Mouse (Mus musculus): ENCODE measurements around the gene Tnc. TPM values are rescaled to one million over a fixed set of nuclear protein-coding genes. Genes with fewer than 3 reads are reported as not detected.

Gene Tnc
- total RNA-seq, 2 experiments from 2014 or later, result 2.4 to 5.2 TPM

DNA sequence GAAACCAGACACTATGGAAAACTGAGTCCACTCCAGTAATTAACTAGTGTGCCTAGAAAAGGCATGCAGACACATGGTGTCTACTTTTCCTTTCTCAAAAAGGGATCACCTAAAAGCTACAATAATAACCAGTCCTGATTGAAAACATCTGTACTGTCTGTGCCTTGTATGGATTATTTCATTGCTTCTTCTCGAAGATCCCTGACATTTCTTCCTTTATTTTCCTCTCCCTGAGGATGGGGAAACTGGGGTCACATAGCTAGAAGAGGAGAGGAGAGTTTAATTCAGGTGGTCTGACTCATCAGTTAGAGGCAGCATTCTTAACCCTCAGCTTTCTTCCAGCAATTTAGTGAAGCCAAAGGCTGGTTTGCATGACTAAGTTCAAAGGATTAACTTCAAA lies 17.3 kb downstream of the Tnc start:
- no peak for DNase-seq (ENCODE audit: low spot score in 2 of 2)

DNA sequence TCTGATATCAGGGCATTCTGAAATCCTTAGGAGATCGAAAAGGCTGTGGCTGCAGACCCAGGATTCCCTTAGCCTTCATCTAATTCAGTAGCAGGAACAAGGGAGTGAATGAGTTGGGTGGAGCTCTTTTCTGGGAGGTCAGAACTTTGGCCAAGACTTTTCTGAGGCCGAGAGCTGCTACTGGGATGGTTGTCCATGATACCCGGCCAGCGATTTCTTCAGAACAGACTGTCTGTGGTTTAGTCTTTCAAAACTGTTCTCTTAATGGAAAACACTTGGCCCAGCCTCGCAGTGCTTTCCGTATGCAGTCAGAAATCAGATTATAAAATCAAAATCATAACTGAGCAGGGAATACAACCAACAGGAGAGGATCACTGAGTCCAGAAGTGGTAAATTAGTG lies 21.2 kb downstream of the Tnc start:
- DNase-seq (ENCODE audit: low spot score in 2 of 2), result no peak

DNA sequence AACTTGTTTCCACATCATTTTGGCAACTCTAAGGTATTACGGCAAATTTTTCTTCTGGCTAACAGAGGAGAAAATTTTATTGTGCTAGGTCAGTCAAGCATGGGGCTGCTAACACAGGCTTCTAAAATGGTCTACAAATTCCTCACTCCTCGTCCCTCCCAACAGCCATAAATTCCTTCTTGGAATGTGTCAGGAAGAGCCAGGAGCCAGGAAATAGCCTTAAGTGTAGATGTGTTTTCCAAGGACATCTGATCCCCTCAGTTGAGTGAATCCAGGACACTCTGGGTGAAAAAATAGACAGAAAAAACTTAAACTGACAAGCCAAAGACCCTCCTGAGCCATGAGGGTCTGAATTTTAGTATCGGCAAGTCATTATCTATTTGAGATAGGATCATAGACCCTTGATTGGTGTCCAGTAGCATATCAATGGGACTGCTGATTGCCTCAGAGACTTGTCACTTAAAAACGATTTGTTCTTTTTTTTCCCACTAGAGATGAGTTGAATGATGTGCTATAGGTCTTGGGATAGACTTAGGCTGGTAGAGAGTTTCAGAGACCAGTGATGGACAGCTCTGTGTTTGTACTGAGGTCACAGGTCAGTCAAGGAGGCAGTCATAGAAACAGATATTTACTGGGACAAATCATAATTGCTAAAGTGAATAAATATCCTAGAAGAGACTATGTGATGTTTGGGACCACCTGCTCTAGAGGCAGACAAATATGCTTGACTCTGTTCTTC lies 22.6 kb downstream of the Tnc start:
- DNase-seq (ENCODE audit: low spot score in 2 of 2), result no peak

DNA sequence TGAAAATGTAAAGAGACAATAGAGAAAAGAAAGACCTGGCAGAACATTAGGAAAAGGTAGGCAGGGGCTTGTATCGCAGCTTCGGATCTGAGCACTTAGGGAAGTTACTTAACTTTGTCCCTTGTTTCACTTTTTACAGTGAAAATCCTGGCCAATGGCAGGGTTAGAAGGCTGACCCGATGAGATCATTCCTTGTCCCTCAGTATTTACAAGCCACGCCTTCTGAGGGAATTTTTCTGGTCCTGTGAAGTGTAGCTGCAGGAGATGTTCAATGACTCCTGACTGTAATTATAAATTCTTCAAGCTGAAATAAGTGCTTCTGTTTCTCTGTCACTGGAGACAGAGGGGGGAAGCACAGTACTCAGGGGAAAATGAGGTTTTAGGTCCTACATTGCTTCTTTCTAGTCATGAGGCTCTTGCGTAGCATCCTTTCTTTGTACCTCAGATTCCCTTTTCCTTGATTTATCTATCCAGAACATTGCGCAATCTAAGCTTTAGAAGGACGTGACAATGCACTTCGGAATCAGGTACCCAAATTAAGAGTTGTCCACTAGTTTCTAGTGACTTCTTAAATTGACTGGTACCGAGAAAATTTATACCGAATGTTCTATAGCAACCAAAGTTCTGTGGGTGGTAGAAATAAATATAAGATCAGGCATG lies 25.8 kb downstream of the Tnc start:
- no peak for DNase-seq (ENCODE audit: low spot score in 2 of 2)

DNA sequence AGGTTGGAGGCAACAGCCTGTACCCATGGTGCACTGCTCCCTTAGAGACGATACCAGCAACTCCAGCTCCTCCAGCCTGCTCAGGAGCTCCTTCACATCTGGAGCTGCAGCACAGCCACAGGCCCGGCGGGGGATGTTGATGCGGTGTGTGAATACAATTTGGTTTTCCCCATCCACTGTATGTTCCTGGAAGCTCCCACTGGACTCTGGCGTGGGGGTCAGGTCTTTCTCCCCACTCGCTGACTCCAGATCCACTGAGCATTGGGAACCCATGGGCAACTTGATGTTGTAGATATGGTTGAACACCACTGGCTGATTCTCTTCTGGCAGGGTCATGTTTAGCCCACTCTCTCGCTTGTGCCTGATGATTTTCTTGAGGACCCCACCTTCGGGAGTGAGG lies 26.7 kb downstream of the Tnc start:
- no peak for DNase-seq (ENCODE audit: low spot score in 2 of 2)

DNA sequence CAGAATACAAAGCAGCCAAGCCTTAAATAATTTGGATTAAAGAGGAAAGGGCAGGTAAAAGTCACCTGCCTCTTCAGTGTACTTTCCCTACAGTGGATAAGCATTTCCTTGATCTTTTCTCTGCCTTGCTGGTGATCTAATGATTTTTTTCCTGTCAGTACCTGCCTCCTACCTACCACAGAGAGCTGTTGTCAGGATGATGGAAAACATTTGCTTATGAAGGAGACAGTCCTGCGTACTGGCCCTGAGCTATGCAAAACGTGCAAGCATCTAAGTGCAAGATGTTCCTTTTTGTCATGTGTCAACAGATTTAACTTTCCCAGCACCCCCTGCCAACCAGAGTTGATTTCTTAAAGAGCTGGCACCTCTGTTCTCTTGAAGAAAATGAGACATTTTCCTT lies 35.5 kb downstream of the Tnc start:
- DNase-seq (ENCODE audit: low spot score in 2 of 2), result no peak

DNA sequence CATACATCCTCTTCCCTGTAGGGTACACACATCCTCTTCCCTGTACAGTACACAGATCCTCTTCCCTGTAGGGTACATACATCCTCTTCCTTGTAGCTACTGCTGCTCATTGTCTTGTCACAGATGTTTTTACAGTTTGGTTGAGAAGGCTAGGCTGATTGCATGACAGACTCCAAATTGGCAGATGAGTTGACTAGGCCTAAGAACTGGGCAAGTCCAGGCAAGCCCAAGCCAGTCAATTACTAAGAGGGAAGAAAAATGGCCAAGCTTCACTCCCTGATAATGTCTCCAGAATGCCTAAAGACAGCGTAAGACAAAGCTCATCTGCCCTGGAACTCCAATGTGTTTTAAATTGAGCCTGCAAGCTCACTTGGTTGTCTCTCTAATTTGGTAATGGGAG lies 36.9 kb downstream of the Tnc start:
- no peak for DNase-seq (ENCODE audit: low spot score in 2 of 2)

DNA sequence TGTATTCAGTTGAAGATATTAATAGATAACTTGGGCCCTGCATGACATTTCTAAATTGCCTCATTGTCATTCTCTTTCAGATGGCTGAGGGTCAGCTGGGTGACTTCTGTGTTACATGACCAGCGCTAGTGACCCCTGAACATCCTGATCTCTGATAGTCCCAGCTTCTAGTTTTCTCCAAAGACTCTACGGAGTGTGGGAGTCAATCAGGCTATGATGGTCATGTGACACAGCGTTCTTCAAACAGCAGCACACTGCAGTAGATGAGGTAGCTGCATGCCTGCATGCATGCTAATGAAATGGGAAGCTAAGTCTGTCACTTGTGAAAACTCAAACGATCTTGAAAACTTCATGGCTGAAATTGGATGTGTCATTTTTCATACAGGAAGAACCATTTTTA lies 41.6 kb downstream of the Tnc start:
- no peak for DNase-seq (ENCODE audit: low spot score in 2 of 2)

DNA sequence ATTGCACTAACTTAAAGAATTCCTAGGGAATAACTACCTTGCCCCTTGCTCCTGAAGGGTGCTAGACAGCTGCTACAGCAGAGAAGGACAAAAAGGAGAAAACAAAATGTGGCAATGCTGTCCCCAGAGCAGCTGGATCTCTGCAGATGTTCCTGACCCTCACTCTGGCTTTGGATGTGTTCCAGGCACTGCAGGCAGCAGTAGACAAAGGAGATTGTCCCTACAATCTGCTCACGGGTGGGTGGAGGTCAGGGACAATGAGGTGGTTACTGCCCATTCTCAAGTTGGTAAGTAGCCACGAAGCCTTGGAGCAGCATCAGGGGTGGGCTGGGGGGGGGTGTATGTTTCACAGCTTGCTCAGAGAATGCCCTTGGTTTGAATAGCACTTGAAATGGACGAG lies 43.1 kb downstream of the Tnc start:
- DNase-seq (ENCODE audit: low spot score in 2 of 2), result no peak

DNA sequence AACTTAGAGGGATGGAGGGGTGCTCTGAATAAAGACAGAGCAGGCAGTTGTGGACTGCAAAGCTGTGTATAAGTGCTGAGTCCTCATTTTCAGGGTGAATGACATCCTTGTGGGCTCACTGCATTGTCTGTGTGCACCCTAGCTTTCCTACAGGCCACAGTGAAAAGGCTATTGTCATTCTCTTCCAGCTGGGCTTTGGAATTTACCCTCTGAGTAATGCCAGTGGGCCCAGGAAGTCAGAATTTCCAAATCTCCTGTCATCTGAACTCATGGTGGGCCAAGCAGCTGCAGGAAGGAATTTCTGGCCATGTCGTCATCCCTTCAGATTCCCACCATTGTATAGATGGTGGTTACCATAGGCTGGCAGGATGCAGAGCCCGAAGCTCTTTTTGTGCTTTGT lies 44.6 kb downstream of the Tnc start:
- DNase-seq (ENCODE audit: low spot score in 2 of 2), result no peak

DNA sequence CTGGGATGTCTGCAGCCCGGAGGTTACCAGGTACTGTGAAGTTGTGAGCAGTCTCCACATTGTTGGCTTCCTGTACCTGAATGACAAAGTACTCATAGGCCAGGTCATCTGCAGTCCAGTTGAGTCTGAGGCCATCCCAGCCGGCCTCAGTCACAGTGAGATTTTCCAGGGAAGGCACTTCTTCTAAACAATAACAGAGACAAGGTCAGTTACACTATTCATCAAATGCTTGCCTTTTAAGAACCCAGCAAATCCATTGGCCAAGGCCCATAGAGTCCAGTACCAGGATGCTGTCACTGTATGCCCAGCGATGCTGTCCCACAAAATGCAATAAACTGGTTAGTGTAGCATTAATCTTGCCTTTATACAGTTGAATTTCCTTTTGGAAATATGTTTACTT lies 46.0 kb downstream of the Tnc start:
- no peak for DNase-seq (ENCODE audit: low spot score in 2 of 2)

DNA sequence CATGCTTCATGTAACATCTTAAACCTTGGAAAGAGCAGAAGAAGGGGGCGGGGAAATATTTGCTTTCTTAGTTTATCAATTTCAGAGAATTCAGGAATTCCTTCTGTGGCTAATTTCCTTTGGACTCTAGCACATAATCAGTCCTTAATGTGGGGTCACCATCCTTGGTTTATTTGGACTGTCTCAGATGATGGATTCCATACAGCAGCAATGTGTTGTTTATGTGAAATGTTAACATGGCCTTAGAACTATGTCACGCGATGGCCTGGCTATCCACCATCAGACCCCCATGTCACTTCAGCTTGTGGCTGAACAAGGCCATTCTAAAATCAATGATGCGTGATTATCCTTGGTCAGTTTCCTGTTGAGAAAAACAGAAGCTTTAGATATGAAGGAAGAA lies 46.5 kb downstream of the Tnc start:
- no peak for DNase-seq (ENCODE audit: low spot score in 2 of 2)

DNA sequence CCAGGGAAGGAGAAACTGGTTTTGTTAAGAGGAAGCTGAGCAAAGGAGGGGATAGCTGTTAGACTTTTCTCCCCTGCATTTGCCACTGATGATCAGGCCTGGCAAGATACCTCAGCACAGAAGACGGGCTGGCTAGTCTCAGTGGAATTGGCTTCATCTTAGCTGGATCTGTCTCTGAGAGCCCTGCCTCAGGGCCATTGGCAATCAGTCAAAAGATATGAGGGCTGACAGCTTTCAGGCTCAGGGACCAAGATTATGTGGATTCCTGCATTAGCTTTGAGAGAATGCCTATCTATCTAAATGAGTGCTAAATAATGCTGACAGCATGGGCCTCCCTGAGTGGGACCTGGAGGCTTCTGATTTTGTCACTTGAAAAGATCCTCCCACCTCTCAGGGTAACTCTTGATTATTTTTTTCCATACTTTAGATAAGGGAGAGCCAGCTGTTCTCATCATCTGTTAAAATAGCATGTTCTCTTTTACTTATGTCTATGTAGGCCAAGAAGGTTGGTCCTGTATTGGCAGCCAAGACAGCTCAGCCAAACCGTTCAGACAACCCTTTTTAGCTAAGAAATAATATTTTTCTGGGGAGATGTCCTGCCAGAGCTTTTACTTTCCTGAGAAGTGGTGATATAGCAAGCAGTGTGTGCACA lies 53.2 kb downstream of the Tnc start:
- no peak for DNase-seq (ENCODE audit: low spot score in 2 of 2)

DNA sequence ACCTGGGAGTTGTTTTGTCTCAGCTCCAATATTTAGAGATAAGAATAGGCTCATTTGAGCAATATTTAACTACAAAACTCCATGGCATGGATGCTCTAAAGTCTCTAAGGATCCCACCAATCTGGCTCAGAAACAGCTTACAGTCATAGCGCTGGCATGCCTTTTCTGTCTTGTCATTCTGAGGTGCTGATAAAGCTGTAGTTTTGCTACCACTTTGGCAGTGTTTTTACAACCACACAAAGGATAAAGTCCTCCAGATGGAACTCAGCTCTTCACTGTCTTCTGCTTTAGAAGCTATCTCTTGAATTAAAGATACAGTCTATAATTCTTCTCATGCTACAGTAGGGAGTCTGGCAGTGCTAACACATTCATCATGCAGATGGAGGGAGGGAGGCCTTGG lies 56.6 kb downstream of the Tnc start:
- DNase-seq (ENCODE audit: low spot score in 2 of 2), result no peak

DNA sequence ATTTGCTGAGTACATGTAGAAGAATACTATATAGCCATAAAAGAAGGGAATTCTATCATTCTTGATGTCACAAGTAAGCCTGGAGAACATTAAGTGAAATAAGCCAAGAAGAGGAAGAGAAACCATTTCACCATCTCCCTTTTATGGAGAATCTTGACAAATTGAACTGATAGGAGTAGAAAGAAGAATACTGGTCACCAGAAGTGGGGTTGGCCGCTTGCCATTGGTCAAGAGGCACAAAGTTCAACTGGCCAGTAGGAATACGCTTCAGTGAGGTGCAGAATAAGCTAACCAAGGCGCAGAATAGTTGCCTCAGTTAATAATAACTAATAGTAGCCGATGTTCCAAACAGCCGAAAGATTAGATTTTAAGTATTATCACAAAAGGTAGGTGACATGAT lies 58.7 kb downstream of the Tnc start:
- no peak for DNase-seq (ENCODE audit: low spot score in 2 of 2)

DNA sequence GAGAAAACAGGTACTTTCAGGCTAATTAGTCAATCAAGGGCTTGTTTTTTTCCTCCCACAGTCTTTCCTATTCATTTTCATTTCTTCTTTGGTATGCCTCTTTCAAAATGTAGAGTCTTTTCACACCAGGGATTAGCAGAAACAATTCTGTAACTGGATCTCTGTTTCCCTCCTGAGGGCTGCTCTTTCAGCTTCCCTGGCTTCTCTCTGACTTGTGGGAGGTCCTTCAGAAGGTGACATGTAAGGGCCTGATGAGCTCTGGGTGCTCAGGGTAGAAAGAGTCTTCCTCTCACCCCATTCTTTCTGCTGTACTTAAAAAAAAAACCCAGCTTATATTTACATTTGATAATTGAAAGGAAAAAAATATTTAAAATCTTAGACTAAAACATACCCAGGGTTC lies 60.2 kb downstream of the Tnc start:
- DNase-seq (ENCODE audit: low spot score in 2 of 2), result no peak

DNA sequence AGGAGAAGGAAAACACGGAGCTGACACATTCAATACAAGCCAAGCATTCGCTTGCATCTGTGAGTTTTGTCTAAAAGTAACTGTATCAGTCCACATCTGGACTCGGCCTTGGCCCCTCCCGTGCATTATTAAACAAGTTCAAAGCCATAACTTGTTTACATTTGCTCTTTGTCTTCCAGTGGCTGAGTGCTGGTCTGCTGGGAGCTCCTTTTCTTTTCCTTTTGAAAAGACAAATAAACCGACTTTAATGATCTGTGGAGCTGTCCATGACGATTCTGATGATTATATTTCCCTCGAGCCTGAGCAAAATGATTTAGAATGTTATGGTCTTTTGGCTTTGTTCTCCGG lies 63.7 kb downstream of the Tnc start:
- no peak for DNase-seq (ENCODE audit: low spot score in 2 of 2)

DNA sequence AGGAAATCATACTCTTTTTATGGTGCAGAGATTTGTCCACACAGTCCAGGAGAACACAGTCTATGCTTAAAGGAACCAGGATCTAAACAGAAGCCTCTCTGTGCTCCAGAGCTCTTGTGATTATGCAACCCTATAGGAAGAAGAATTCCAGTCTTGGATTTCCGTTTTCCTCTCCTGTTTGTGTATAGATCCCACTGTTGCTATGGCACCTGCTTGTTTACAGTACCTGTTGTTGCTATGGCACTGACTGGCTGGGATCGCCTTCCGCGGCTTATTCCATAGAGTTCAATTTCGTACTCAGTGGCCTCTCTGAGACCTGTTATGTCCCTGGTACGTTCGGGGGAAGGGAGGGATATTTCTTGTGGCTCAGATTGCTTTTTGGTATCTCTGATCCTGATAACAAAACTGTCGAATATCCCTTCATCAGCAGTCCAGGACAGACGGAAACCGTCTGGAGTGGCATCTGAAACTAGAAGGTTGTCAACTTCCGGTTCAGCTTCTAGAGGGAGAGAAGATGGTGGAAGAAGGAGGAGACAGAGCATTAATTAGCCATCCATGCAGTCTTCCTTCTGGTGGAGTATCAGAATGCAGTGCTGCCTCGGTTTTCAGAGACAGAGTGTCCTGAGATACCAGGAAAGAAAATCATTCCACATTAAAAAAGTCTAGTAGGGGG lies 64.3 kb downstream of the Tnc start:
- no peak for DNase-seq (ENCODE audit: low spot score in 2 of 2)

DNA sequence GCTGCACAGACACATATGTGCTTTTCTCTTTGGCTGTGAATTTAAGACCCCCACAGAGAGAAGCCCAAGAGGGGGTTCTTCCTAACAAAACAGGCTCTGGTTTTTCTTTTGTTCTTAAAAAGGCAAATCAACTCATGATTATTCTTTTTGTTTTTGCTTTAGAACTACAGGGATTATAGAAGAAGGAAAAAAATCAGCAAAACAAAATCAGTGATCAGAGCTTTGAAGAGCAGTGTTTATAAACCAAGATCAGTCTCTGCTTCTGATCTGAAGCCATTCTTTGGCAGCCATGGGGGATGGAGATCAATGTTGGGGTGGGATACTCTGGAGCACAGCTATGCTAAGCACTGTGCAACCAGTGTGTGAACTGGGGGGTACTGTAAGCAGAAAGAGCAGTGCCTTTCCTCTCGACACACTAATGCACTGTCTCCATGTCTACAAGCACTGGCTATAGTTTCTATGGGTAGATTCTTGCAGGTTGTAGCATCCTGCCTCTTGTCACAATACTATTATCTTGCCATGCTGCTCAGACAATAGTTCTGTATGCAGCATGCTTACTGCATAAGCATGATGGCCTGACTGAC lies 66.5 kb downstream of the Tnc start:
- no peak for DNase-seq (ENCODE audit: low spot score in 2 of 2)

DNA sequence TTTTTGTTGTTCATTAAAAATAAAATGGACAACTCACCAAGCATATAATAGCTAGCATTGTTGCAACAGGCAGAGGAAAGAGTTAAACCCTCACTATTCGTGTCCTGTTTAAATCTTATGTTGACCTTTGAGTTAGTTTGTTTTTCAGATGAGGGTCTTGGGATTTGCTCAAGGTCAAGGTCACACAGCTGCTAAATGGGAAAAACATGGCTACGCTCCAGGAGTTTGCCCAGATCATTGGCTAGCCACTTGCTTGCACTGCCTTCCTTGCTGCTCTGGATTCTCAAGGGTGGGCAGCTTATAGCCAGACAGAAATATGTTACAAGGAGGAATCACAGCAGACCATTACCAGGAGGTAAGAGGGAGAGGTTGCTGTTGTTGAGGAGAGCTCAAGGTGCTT lies 67.2 kb downstream of the Tnc start:
- DNase-seq (ENCODE audit: low spot score in 2 of 2), result no peak

DNA sequence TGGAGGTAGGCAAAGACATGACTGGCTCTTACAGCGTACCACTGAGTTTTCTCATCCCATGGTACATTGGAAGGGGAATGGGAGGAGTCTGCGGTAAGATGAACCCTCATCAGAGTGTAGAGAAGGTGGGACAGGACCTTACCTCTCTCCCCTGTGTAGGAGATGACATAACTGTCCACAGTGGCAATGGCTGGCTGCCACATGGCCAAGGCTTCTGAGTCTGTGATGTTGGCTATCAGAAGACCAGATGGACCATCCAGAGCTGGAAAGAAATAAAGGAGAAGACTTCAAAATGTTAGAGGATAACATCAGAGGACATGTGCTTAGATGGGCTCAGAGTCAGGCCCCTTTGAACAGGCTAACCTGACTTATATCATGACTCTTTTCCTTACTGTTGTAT lies 74.3 kb downstream of the Tnc start:
- DNase-seq (ENCODE audit: low spot score in 2 of 2), result no peak

DNA sequence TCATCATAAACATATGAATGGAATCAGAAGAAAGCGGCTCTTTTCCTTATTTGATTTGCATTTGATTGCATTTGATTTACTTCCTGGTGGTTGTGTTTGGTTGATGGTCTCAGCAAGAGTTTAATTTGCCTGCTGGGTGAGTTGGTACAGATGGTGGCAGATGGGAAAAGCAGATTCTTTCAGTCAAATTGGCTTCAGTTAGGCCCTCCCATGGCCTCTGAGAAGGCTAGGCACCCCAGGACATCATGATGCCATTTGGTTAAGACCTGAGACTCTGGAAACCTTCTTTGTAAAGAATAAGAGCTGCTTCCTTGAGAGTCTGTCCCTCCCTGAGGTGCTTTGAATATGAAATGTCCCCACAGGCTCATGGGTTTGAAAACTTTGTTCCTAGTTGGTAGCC lies 75.1 kb downstream of the Tnc start:
- no peak for DNase-seq (ENCODE audit: low spot score in 2 of 2)

Data from adrenal gland, adult 18-20 months (tissue).